Mouse (Mus musculus): Measurements from ENCODE around the gene Lrpap1. TPM values are rescaled to one million over a fixed set of nuclear protein-coding genes. Genes with fewer than 3 reads are reported as not detected.

Lrpap1 gene
- polyA plus RNA-seq (2012; rRNA removed; ENCODE audit: low replicate concordance), result 29.4 and 36.5 TPM in 2 replicates

DNA sequence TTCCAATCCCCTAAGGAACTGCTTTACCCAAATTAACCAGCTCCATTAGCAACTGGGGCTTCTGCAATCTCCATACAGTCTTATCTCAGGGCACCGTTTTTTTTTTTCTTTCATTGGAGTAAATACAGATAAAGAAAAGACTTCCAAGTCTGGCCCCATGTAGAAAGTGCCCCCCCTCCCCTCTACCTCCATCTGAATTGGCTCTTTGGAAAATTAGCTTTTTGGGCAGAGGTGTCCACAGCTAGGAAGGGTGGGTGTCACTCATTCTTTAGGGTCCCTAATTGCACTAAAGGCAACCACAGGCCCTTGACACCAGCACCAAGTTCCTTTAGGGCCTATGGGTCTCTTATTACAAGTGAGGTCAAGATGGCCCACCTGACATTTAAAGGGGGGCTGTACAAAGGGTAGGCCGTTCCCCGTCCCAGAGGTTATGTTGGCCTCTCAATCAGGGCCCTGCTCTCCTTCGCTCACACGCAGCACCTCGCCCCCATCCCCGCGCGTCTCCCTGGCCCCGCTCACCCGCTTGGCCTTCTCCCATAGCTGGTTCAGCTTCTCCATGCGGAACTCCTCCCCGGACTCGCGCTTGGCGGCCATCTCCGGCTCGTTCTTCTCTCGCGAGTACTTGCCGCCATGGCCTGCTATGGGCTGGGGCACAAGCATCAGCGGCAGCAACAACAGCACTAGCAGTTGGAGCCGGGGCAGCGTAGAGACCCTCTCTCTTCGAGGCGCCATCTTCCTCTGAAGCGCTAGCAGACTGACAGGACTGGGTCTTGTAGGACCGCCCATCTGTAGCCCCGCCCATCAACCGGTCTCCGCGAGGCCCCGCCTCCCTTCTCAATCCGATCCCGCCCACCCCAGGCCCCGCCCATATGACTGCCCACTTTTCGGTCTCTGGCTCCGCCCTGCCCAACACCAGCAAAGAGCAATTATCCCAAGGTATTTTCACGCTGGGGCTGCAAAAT is at the start of gene Lrpap1:
Gene Lrpap1 (minus strand): TSS at position 807 of the 962 bp plus-strand sequence.

DNA sequence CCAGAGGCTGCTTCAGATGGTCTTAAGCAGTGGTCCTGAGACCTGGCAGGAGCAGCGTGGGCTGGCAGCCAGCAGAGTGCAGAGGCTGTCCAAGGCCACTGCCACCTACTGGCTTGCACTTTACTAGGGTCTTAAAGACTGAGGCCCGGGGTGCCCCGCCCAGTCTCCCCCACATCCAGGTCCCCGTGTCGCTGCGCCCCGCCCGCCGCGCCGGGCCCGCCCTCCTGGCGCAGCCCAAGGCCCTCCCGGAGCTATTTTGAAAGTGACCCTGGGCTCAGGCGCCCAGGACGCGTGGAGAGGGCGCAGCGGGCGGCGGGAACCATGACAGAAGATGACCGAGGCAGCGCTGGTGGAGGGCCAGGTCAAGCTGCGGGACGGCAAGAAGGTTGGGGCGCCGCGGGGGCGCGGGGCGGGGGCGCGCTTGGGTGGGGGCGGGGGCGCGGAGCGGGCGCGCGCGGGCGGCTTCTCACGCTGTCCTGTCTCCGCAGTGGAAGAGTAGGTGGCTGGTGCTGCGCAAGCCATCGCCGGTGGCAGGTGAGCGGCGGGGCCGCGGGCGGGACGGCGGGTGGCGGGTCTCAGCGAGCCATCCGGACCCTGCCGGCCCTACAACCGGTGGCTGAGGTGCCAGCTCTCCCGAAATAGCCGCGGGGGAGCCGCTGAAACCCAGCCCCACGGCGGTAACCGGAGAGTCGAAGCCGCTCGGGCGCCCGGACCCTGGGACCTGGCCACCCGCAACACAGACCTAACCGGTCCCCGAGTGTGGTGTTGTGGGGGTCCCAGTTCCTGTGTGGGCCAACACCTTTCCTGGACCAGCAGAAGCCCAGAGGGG is 48.7 kb downstream of the Lrpap1 start, which contains the start of gene Dok7:
Gene Dok7 (plus strand): TSS at position 163 of the 829 bp plus-strand sequence.

Other genes starting within 250 kb of the Lrpap1 start
- gene Msantd1, start 197.8 kb downstream of the Lrpap1 start, polyA plus RNA-seq (2012; rRNA removed; ENCODE audit: low replicate concordance), result 2.1 and 3.0 TPM in 2 replicates
- gene Rgs12, start 156.3 kb downstream of the Lrpap1 start, polyA plus RNA-seq (2012; rRNA removed; ENCODE audit: low replicate concordance), result 19.8 and 23.0 TPM in 2 replicates
- gene Hgfac, start 64.3 kb downstream of the Lrpap1 start, polyA plus RNA-seq (2012; rRNA removed; ENCODE audit: low replicate concordance), result 1.6 and 3.2 TPM in 2 replicates
- 0.42 and 3.2 TPM in 2 replicates for gene Dok7, start 49.0 kb downstream of the Lrpap1 start, polyA plus RNA-seq (2012; rRNA removed; ENCODE audit: low replicate concordance)
- gene Adra2c, start 172.6 kb upstream of the Lrpap1 start, polyA plus RNA-seq (2012; rRNA removed; ENCODE audit: low replicate concordance), result 0.44 and 0.47 TPM in 2 replicates

Data from mammary gland, adult 2 months (tissue).